Mouse (Mus musculus): ENCODE measurements around the gene Apba1.

The Apba1 gene

DNA sequence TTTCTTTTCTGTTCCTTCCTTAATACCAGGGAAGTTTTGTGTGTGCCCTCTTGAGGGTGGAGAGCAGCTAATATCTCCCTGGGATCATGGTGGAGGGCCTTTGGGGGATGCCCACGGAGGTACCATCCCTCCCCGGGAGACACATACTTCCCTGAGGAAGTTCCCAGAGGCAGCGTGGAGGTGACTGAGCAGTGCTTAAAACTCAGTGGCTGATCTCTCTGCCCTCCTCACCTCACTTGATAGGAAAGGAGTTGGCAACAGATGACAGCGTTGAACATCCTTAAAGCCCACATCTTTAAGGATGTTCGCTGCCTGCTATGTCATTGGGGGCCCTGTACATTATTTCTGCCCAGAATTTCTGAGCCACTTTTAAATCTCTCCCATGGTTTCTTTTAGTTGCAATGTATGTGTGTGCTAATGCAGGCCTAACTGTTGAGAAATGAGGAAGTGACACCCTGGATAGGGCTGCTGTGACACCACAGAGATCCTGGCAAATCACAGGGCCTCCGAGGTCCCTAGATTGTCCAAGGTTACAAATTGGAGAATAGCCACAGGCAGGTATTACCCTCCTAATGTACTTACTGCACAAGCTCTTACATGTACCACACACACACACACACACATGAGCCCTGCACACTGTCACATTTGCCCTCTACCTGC, 187.5 kb downstream of the Apba1 start:
- DNase-seq: no peak

DNA sequence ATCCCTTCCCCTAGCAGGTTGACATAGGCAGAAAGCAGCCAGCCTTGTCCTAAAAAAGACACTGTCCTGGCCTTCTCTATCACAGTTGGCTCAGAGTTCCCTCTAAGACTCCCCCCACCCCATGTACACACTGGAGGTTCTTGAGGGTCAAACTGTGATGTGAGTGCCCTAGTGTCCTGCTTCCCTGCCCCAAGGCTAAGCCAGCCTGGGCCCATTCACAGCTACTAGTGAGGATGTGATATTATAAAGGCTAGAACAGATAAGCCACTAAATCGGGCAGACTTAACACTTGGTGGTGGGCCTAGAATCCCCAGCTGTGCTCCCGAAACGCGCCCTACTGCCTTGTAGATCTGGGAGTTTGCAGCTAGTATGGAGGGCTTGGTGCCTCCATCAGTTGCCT, 188.1 kb downstream of the Apba1 start:
- no peak for DNase-seq

DNA sequence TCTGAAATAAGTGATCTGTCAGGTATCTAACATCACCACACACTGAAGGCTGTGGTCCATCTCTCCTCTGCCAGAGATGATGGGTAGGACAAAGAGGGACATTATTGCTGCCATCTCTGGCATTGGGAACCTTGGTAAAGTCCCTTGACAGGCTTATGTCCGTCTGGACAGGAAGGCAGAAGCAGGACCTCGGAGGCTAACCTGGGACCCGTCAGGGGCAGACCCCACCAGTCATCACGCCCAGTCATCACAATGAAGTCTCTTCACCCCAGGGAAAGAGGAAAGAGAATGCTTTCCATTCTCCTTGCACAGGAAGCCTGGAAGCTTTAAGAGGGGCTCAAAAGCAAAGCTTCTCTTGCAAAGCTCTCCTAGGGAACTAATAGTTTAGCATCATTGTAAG, 189.2 kb downstream of the Apba1 start:
- no peak for DNase-seq

- no peak for DNase-seq
Observed at GRCm38 (mm10) chr19:23948301-23949000, 189.8 kb downstream of the Apba1 start.

DNA sequence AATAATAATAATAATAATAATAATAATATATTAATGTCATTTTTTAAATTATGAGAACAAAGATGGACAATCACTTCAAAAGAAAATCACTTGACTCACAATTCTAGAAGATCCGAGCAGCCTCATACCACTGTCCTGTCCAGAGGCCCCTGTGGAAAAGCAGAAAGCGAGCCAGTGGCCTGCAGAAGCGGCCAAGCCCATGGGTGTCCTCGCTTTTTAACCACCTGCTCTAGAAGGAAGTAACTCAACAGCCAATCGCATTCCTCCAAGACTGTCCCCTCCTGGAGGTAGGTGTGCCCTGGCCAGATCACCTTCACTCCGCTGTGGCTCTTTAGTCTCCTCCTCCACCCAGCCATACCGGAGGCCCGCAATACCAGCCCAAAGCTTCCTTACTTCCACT, 196.8 kb downstream of the Apba1 start:
- DNase-seq: no peak

- no peak for DNase-seq
Observed at GRCm38 (mm10) chr19:23956299-23956975, 197.8 kb downstream of the Apba1 start.

DNA sequence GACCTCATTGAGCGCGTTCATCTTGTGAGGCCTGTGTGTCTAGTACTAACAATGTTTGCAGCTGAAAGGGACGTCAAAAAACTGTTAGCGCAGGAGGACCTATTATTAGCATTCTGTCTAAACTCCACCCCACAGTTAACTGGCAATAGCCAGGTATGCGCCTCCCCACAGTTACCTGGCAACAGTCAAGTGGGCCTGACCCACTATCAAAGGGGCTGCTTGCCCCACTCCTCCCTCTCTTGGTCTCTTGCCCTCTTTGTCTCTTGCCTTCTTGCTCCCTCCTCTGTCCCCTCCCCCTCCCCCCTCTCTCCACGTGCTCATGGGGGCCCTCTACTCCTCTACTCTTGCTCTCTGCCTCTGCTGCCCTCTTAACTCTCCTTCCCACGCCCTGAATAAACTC, 198.9 kb downstream of the Apba1 start:
- no peak for DNase-seq

DNA sequence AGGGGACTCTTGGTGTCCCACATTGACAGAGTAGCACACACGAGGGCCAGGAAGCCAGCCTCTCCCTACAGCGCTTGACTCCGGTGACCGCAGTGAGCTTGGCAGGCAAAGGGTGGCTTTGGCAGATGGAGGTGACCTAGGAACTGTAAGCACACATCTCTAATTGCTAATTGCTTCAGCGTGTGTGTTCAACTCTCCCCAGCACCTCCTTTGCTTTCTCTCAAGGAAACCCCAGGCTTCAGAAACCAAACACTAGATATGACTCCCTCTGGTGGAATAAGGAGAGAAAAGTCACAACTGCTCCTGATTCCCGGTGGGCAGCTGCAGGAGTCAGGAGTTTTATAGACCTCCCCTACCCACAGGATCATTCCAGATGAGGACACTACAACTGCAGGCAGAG, 200.2 kb downstream of the Apba1 start:
- no peak for DNase-seq

- DNase-seq: no peak
Observed at GRCm38 (mm10) chr19:23959870-23960269, 201.2 kb downstream of the Apba1 start.

DNA sequence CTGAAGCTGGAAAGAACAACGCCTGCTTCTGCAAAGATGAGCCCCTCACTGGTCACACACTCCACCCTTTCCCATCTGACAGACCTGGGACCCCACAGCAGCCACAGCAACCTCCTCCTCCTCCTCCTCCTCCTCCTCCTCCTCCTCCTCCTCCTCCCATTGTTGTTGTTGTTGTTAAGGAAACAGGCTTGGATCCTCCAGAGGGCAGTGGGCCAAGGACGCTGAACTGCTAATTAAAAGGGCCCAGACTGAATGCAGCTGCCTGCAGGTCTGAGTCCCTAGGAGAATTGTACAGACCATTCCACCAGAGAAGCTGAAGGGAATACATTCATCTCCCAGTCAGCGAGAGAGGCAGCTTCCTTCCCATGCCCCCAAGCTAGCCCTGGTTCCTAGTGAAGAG, 201.6 kb downstream of the Apba1 start:
- DNase-seq: peak; percentile 42

GRCm38 (mm10) chr19:23960831-23961447, 202.3 kb downstream of the Apba1 start:
- no peak for DNase-seq

- DNase-seq: peak; percentile 52
Observed at GRCm38 (mm10) chr19:23961516-23961915, 202.8 kb downstream of the Apba1 start.

GRCm38 (mm10) chr19:23964401-23964910, 205.8 kb downstream of the Apba1 start:
- DNase-seq: no peak

DNA sequence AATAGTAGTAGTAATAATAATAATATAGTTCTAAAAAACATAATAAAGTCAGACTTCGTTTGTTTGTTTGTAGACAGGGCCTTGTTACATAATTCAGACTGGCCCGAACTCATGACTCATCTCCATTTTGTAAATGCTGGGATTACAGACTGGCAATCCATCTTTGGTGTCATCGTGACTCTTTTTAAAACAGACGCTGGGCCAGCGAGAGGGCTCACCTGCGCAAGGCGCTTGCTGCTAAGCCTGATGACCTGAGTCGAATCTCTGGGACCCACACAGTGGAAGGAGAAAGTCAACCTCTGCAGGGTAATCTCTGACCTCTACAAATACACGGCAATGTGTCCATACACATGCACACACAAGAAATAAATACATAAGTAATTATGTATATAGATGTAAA, 207.7 kb downstream of the Apba1 start:
- no peak for DNase-seq

GRCm38 (mm10) chr19:23967156-23967555, 208.5 kb downstream of the Apba1 start:
- DNase-seq: no peak

GRCm38 (mm10) chr19:23968125-23968861, 209.6 kb downstream of the Apba1 start:
- DNase-seq: no peak

GRCm38 (mm10) chr19:23968862-23969225, 210.2 kb downstream of the Apba1 start:
- no peak for DNase-seq

- no peak for DNase-seq
Observed at GRCm38 (mm10) chr19:23970374-23970773, 211.7 kb downstream of the Apba1 start.

GRCm38 (mm10) chr19:23971391-23971790, 212.7 kb downstream of the Apba1 start:
- no peak for DNase-seq

GRCm38 (mm10) chr19:23972881-23973649, 214.4 kb downstream of the Apba1 start:
- no peak for DNase-seq

DNA sequence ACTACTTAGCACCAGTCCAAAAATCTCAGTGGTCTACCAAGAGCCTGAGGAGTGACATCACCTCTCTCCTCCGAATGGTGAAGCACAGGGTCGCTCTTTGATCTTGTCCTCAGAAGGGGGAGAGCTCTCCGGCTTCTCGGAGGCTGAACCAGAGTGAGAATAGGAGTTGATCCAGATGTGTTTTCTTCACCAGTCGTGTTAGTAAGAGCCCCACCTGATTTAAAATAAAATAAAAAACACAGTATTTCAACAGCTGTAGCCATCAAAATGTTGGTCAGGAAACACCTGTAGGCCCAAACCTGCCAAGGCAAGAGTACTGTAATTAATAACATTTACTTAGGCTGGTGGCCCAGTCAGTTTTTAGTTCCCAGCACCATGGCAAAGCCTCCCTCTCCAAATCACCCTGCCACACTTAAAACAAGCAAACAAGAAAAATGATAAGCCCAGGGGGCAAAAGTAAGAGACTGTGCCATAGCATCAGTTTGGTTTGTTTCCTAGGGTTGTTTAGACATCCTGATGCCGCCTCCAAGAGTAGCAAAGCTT, 219.3 kb downstream of the Apba1 start:
- no peak for DNase-seq

GRCm38 (mm10) chr19:23980598-23980997, 221.9 kb downstream of the Apba1 start:
- no peak for DNase-seq
